Mouse (Mus musculus) heart, postnatal 25 days (tissue): ENCODE data around the gene Arpc3. TPM values are rescaled to one million over a fixed set of nuclear protein-coding genes. Genes with fewer than 3 reads are reported as not detected.
"Not testable (repeated sequence)": the region's sequence is repeated elsewhere in the genome, so short reads cannot be mapped to it uniquely, and the experiment has no call there.

Source experiments
- DNase-seq: peaks from one replicate; pipeline ENCODE4 v3.0.0; 2022; ENCODE audit warnings: low spot score
- intact Hi-C: fragments of 180-260 bp; cut with DNase I; formaldehyde crosslinking; loops from one replicate; pipeline ENCODE4 v1.15.1; 2025
- total RNA-seq, 2 experiments: library from RNA; stranded (reverse); gene quantifications; 2 replicates each; pipeline ENCODE4 v1.2.3; 2021

Arpc3 gene
- total RNA-seq, 2 experiments from 2014 or later, result 93.0 to 94.1 TPM

DNA sequence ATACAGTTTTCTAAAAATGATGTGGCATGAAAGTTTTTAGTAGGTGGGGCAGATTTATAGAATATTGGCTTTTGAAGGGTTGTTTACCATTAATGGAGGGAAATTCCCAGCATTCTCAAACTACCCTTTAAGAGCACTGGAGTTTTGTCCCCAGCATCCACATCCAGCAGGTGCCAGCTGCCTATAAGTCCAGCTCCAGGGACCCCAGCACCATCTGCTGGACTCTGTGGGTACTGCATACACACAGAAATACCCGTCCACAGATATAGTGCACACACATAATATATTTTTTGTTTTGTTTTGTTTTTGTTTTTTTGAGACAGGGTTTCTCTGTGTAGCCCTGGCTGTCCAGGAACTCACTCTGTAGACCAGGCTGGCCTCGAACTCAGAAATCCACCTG lies 2.2 kb downstream of the Arpc3 start:
- intact Hi-C loops, result loop anchor here (5.0 kb wide), 1 partner anchor 127 kb away; no protein-coding TSS in a partner anchor
- DNase-seq, result no peak

DNA sequence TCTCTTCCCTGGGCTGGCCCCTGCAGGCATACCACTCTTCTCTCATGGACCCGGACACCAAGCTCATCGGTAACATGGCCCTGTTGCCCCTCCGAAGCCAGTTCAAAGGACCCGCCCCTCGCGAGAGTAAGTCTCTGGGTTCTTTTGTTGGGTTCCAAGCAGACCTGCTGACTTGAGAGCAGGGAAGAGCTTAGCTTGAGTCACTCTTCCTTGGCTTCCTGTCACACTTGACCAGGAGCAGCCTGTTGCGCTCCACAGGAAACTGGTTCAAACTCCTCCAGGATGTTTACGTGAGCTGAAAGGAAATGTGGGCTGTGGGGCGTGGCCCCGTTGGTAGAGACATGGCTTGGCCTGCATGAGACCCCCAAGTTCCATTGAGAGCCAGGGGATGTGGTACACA lies 5.1 kb downstream of the Arpc3 start:
- intact Hi-C loops, result no loop called here
- peak; percentile 56 for DNase-seq

DNA sequence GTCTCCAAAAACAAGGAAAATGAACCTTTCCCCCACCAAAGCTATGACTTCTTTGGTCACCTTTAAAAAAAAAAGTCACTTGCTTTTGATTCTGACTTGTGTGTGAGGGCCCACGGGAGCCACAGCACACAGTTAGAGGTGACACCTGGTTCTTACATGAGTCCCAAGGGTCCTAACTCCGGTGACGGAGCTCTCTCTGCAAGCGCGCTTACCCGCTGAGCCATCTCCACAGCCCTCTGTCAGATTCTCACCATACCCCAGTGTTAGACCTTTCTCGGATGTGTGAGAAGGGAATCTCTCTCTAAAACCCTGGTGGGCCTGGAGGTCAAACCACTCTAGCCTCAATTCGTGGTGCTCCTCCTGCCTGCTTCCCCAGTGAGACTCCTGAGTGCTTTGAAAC lies 5.8 kb downstream of the Arpc3 start:
- intact Hi-C loops, result no loop called here
- DNase-seq, result no peak

DNA sequence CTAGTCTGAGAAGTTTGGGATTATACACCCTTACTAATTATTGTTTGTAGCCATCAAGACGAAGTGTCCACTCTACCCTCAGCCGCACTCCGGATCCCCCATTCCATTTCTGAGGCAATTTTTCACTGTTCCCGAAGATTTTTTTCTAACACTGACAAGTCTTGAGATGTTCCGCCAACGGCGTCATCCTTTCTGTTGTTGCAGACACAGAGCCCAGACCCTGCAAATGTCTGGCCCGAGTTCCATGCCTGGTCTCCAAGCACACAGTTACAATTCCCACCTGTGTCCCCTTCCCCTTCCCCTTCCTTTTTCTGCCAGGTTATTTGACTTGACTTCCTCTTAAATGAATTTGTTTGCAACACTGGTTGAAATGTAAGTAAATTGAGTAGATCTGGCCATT lies 8.2 kb downstream of the Arpc3 start:
- no peak for DNase-seq

DNA sequence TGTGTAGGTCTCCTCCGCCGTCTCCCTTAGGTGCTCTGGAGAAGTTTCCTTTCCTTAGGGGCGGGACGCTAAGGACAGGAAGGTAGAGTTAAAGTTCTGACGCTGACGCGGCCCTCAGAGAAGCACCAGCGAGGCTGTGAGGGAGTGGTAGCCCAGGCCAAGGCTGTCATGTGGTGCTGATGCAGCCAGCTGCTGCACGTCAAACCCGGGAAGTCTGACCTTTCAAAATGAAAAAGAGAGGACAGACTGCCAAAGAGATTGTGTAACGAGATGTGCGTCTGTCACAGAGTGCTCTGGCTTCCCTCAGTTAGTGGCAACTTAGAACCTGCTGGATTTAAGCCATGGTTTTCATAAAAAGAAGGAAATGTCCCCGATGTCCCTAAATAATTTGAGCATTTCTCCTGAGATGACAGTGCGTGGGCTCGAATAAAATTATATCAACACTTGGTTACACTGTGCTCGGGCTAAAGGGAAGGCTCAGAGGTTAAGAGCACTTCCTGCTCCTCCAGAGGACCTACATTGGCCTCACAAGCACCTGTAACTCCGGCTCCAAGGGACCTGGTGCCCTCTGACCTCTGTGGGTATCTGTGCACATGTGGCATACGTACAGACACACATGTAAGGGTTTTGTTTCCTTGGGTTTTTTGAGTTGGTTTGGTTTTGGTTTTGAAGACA lies 9.1 kb downstream of the Arpc3 start:
- intact Hi-C loops, result loop anchor here (2.0 to 5.0 kb wide), 2 partner anchors 226 to 327 kb away; no protein-coding TSS in a partner anchor
- DNase-seq, result peak; percentile 82

More for the DNA sequence above, 8.2 kb downstream of the Arpc3 start:
- intact Hi-C loops, result loop anchor here (2.0 to 5.0 kb wide), 2 partner anchors 227 to 327 kb away; no protein-coding TSS in a partner anchor

DNA sequence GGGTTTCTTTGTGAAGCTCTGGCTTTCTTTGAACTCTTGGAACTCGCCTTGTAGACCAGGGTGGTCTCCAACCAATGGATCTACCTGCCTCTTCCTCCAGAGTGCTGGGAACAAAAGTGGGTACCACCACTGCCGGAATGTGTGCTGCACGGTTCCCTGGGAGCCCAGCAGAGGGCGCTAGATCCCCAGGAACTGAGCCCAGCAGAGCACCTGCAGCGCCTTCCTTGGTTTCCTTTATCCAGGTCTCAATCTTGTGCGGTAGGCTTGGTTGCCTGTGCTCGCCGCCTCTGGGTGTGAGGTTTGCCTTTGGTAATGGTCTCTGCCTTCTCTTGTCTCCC lies 9.6 kb downstream of the Arpc3 start:
- DNase-seq, result peak; percentile 48
- intact Hi-C loops, result loop anchor here (2.0 to 5.0 kb wide), 2 partner anchors 226 to 326 kb away; no protein-coding TSS in a partner anchor

DNA sequence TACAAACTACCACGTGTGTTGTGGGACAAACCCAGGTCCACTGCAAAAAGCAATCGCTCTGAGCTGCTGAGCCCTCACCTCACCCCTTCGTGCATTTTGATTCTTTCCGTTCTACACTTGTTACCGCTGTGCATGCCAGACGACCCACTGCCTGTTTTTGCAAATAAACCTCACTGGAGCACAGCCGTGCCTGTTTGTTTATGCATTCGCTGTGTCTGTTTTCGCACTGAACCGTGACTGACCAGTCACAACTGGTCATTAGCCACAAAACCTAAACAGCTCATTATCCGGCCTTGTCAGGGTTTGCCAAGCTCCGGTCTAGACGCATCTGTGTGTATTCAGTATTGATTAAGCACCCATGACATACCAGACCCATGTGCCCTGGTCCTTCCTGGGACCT lies 10.5 kb downstream of the Arpc3 start:
- intact Hi-C loops, result loop anchor here (5.0 kb wide), 1 partner anchor 325 kb away; no protein-coding TSS in a partner anchor
- no peak for DNase-seq

DNA sequence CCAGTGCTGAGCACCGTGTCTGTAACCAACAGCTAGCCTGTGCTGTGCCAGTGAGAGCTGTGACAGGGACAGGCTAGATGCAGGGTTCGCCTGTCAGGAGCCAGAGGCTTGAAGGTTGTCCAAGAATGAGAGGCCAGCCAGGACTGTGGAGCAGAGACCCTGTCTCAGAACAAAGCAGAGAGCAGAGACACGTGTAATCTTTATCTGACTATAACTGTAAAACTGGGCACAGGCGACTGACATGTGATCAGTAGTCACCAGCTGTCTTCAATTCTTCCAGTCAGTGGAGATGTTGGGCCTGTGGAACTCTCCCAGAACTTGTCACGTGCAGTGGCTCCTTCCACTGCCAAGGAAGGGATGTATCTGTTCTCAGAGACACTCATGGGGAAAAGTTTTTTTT lies 11.1 kb downstream of the Arpc3 start:
- peak; percentile 67 for DNase-seq
- intact Hi-C loops, result loop anchor here (5.0 kb wide), 1 partner anchor 325 kb away; no protein-coding TSS in a partner anchor

DNA sequence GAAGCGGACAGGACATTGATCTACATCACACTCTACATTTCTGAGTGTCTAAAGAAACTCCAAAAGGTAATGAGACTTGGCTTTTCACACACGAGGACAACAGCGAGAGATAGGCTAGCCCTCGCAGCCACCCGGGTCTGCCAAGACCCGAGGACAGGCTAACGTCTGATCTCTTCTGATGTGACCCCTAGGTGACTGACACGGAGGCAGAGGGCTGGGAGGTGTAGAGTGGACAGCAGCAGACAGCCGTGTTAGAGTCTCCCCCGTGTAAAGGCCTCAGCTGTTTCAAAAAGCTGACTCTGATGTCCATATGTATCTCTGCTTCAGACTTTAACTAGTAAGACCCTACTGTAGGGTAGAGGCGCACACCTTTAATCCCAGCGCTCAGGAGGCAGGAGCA lies 11.7 kb downstream of the Arpc3 start:
- no peak for DNase-seq
- intact Hi-C loops, result loop anchor here (5.0 kb wide), 1 partner anchor 324 kb away; no protein-coding TSS in a partner anchor

DNA sequence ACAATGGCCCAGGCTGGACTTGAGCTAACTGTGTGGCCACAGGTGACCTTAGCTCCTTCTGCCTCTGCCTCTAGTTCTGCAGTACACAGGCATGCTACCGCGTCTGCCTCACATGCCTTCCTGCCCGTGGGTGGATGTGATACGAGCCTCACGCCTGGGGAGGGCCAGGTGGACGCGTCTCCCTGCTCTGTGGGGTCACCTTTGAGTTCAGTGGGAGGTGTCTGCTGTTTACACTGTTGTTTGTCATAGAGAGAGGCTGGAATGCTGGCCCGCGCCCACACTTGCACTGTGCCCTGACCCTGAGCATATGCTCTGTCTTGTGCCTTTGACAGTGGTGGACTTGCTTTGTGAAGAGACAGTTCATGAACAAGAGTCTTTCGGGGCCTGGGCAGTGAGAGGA lies 13.9 kb downstream of the Arpc3 start:
- intact Hi-C loops, result no loop called here
- no peak for DNase-seq

DNA sequence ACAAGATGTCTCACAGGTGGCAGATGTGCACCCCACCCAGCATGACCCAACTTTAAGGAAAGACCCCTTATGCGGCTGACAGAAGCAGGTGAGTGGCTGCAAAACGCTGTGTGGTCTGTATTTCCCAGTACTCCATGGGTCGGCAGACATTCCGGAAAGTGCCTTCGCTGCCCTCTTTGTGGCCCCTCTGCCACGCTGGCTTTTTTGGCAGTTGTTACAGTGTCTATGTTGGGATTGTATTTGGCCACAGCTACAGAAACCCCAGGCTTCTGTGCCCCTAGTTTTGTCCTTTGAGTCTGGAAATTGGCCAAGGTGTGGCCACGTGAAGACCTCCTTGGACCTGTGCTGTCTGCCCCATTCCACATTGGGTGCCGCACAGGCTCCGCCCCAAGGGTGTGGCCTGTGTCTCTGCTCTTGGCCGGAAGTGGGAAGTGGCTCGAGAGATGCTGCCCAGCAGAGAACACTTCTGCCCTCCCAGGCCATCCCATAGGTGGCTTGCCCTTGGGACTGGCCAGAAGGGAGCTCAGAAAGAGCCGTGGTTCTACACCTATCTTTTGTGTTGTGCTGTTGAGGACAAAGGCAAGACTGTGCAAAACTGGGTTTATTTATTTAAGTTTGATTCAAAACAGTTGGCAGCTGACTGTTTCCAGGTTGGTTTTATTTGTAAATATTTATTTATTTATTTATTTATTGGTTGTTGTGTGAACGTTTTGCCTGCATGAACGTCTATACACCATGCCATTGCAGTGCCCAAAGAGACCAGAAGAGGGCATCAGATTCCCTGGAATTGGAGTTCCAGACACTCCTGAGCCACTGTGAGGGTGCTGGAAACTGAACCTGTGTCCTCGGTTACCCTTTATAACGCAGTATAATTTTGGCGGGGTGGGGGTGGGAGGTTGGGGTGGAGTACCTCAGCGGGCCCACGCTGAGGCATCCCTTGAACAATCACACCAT lies 18.3 kb downstream of the Arpc3 start:
- no peak for DNase-seq
- intact Hi-C loops, result no loop called here

DNA sequence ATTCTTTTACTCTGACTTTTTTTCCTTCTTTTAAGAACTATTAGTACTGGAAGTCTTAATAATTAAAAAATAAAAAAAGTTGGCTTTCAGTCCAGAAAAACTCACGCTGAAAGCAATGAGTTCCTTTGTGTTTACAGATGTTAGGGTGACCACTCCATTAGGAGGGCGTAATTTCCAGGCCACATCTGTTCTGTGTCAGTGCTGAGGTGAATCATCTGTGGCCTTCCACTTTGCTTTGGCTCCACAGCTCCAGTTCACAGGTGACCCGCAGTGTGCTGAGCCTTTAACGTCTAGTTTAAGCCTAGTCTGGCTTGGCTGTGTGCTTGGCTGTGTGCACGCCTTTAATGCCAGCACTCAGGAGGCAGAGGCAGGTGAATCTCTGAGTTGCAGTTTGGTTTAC lies 20.2 kb downstream of the Arpc3 start:
- intact Hi-C loops, result no loop called here

DNA sequence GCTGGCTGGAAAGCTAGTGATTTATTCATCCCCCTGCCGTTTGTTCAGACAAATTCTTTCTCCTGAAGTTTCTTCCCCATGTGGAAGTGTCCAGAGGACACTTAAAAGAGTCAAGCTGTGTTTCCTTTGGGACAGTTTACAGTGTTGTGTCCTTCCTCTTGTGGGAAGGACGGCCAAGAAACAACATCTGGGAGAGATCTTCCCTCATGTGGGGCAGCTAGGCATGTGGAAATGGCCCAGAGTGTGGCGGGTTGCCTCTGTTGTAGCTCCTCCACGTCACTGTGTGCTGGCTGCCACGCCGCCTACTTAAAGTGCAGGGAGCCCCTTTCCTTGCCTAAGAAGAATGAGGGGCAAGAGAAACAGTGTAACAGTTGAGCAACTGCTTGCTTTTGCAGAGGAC lies 21.1 kb downstream of the Arpc3 start:
- DNase-seq, result peak; percentile 42
- intact Hi-C loops, result no loop called here

More for the DNA sequence above, 20.2 kb downstream of the Arpc3 start:
- no peak for DNase-seq

DNA sequence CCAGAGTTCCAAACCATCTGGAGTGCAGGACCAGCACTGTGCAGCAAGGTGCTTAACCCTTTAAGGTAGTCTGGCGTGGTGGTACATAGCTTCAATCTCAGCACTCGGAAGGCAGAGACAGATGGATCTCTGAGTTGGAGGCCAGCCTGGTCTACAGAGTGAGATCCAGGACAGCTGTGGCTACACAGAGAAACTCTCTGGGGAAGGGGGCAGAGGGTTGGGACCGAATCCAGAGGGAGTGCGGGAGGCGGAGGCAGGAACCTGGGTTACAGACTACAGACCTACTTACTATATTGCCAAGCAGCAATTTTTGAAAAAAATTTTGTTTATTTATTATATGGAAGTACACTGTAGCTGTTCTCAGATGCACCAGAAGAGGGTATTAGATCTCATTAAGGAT lies 22.7 kb downstream of the Arpc3 start:
- intact Hi-C loops, result no loop called here
- no peak for DNase-seq

DNA sequence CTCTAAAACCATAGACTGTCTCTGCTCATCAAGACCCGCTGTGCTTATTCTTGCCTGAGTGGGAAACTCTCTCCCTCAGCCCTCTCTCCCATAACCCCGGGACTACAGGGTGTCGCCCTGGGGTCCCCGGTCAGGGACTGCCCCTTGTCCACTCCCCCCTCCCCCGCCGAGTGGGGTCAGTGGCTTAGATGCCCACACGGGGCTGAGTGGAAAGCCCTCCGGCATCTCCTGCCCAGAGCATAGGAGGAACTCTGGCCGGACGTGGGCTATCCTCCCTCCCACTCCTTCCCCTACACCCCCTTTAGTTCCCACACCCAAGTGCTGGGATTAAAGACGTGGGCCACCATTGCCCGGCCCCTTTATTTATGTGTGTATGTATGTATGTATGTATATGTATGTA lies 23.8 kb downstream of the Arpc3 start:
- intact Hi-C loops, result no loop called here
- DNase-seq, result no peak

DNA sequence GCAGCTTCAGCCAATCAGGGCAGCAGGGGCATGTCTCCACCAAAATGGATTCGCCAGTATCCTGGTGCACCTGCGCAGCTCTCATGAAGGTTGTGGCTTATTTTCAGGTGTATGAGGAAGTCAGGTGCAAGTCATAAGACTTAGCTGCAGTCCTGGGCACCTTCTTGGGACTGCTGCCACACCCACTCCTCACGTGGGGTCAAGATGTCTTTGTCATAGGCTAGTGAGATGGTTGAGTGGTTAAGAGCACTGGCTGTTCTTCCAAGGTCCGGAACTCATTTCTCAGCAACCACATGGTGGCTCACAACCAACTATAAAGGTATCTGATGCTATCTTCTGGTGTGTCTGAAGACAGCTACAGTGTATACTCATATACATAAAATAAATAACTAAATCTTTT lies 29.0 kb downstream of the Arpc3 start:
- DNase-seq, intact Hi-C loops: not testable (repeated sequence)

DNA sequence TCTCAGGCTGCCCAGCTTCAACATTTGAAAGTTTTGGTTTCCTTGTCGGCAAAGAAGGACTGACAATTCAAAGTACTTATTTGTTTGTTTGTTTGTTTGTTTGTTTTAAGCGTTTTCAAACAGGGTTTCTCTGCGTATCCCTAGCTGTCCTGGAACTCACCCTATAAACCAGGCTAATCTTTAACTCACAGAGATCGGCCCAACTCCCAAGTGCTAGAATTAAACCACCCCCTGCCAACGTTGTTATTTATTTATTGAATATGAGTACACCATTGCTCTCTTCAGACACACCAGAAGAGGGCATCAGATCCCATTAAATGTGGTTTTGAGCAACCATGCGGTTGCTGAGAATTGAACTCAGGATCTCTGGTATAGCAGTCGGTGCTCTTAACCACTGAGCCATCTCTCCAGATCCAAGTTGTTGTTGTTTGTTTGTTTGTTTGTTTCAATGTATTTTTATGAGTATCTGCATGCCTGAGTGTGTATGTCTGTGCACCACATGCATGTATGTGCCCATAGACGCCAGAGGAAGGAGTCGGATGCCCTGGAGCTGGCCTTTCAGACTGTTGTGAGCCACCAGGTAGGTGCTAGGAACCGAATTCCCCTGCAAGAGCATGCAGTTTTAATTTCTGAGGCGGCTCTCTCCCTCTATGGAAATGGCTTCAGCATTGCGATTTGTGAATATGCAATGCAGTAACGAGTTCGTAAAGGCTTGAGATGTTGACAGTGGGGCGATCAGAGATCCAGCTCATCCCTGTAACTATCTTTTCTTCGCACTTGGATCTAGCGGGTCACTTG lies 29.8 kb downstream of the Arpc3 start, which contains the start of gene Anapc7:
Gene Anapc7, plus strand, starts transcription at position 423 of the 798 bp plus-strand sequence.
- no peak for DNase-seq
- intact Hi-C loops, result no loop called here

DNA sequence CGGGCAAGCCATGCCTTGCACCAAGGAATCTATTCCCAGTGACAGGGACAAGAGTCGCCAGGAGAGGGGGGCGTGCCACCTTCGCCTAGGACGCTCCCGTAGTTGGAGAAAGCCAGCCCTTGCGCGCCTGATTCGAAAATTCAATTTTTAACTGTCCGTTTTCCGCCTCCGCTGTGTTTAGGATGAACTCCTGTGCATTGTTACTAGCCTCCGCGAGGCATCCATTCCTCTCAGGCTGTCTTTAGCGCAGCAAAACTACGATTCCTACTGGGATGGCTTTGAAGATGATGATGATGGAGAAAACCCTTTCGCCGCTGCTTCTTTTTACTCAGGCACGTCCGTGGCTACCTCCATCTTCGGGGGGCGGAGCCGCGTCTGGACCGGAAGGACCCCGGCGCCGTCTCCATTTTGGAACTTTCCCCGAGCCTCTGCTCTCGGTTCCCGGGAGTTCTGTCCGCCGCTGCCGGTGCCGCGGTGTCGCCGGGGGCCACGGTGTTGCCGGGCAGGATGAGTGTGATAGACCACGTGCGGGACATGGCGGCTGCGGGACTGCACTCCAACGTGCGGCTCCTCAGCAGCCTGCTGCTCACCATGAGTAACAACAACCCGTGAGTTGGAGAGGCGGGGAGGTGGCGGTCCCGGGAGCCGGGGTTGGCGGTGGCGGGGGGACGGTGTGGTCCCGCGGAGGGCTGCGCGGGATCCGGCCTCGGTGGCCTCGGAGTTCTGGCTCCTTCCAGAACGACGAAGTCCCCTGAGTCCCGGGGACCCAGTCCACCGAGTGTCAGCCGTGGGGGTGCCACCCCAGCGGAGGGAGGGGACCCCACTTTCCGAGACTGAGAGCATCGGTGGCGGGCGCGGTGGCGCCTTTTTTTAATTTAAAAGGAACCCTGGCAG lies 30.6 kb downstream of the Arpc3 start:
- intact Hi-C loops, result no loop called here

DNA sequence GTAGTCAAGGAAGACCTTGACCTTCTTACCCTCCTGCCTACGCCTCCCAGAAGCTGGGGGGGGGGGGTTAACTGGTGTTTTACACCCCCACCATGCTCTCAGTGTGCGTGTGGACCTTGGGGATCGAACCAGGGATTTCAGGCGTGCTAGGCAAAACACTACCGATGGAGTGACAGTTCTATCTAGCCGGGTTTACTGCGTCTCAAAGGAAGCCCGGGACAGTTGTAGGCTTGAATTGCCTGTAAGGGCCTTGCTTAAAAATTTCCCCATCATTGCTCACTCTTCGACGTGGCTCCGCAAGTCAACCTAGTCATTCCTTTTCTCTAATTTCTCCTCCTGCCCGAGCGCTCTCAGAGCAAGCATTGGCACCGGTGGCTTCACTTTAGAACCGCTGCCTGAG lies 31.4 kb downstream of the Arpc3 start:
- intact Hi-C loops, result no loop called here
- no peak for DNase-seq

More for the DNA sequence above, 30.6 kb downstream of the Arpc3 start:
- DNase-seq, result peak; percentile 77
